Comparison of ENCODE assay signal across 8 mouse cellular contexts in the genomic region with DNA sequence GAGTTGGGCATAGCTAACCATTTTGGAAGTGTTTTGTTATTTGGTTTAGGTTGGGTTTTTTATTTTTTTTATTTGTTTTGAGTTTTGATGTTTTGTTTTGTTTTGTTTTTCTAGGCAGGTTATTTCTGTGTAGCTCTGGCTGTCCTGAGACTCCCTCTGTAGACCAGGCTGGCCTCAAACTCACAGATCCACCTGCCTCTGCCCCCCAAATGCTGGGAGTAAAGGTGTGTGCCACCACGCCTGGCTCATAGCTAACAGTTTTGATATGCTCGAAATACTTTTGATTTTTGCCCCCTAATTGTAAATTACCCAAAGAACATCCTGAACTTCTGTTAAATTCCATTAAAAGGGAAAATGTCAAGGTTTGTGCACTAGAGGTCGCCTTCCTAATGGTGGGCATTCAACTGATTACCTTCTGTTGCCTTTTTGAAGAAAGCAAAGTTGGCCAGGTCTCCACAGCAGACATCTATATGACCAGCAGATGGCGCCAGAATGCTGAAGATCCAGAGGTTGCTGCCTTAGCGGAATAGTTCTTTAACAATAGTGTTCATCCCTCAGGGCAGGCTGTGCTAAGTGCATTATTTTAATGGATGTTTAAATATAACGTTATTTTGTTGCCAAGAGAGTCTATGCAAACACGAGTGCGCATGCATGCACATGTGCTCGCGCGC.
A peak's percentile ranks its signal among the peaks of the same experiment; 100 is the strongest.
DNase-seq lines count a peak whose midpoint lies in the region; ATAC-seq and TF ChIP-seq lines count a peak whose summit lies in the region.

No protein-coding gene starts in this region.

- 40% methylated on average over 11 of the region's 11 CpGs for WGBS in intestine, embryonic 16.5 days
- WGBS in midbrain, embryonic 10.5 days, result 41% methylated on average over 11 of the region's 11 CpGs

- no peaks in the 10 kb centered on the region for H3K9me3 ChIP-seq in intestine, embryonic 16.5 days (ENCODE audit: control insufficient read depth, low read length)
- H3K9me3 ChIP-seq in midbrain, embryonic 10.5 days (replicated peaks), result no peaks in the 10 kb centered on the region

- ATAC-seq in intestine, embryonic 16.5 days, result peak; percentile 85

- no peaks in the 10 kb centered on the region for H3K4me1 ChIP-seq in cortical plate, adult 2 months (ENCODE audit: control insufficient read depth, insufficient read depth, low read length)
- H3K4me1 ChIP-seq in intestine, embryonic 16.5 days (ENCODE audit: control insufficient read depth, insufficient read depth, low read length), result no peaks in the 10 kb centered on the region
- no peaks in the 10 kb centered on the region for H3K4me1 ChIP-seq in midbrain, embryonic 10.5 days

- H3K4me3 ChIP-seq in cortical plate, adult 2 months (ENCODE audit: insufficient read depth, low read length), result no peak overlapping the region
- H3K4me3 ChIP-seq in intestine, embryonic 16.5 days (ENCODE audit: low read length), result no peak overlapping the region
- H3K4me3 ChIP-seq in midbrain, embryonic 10.5 days, result no peak overlapping the region

- H3K4me2 ChIP-seq in intestine, embryonic 16.5 days (ENCODE audit: low read depth, low read length), result no peak overlapping the region

- H3K36me3 ChIP-seq in intestine, embryonic 16.5 days (ENCODE audit: control insufficient read depth, insufficient read depth, low read length), result no peaks in the 10 kb centered on the region
- no peaks in the 10 kb centered on the region for H3K36me3 ChIP-seq in midbrain, embryonic 10.5 days

- intact Hi-C loops in gastrocnemius, postnatal 14 days (cut with DNase I; ENCODE audit: low total_unique reads), result no loop called here
- intact Hi-C loops in left cerebral cortex, postnatal 10 days (cut with DNase I), result loop anchor here (5.0 kb wide), 1 partner anchor 269 kb away; no protein-coding TSS in a partner anchor

- no peaks in the 10 kb centered on the region for H3K27me3 ChIP-seq in intestine, embryonic 16.5 days (replicated peaks; ENCODE audit: control insufficient read depth, insufficient read depth, low read length)
- no peaks in the 10 kb centered on the region for H3K27me3 ChIP-seq in midbrain, embryonic 10.5 days (ENCODE audit: low read depth, poor library complexity, severe bottlenecking)

- no peak overlapping the region for H3K27ac ChIP-seq in cortical plate, adult 2 months (ENCODE audit: insufficient read depth, low read length)
- H3K27ac ChIP-seq in intestine, embryonic 16.5 days (ENCODE audit: low read length), result no peak overlapping the region
- no peak overlapping the region for H3K27ac ChIP-seq in midbrain, embryonic 10.5 days (replicated peaks)

- peak; percentile 33 to 46 for DNase-seq in urinary bladder, adult 18-20 months (ENCODE audit: low spot score in 2 of 2)
- no peak for DNase-seq in urinary bladder, adult 2 months (ENCODE audit: low spot score)
- peak; percentile 53 for DNase-seq in gastrocnemius, postnatal 14 days
- peak; percentile 56 to 67 for DNase-seq in left cerebral cortex, postnatal 10 days (ENCODE audit: extremely low spot score in 1 of 2, low spot score in 2 of 2)
- DNase-seq in midbrain, embryonic 10.5 days (ENCODE audit: low spot score), result peak; percentile 77
- peak; percentile 23 for DNase-seq in spleen, adult 12 weeks (ENCODE audit: low spot score)

- no peak overlapping the region for H3K9ac ChIP-seq in intestine, embryonic 16.5 days (ENCODE audit: low read depth, low read length)

- no peak for TF ChIP-seq POLR2A in cortical plate, adult 2 months (IDR thresholded peaks at IDR 0.05; ENCODE audit: extremely low read depth, insufficient read depth, low read length)

- peak; percentile 85 for TF ChIP-seq CTCF in cortical plate, adult 2 months (IDR thresholded peaks at IDR 0.05; ENCODE audit: extremely low read depth, insufficient read depth, low read length)
